Mouse (Mus musculus) testis, postnatal 14 days (tissue): Measurements from ENCODE around the gene Slc1a3.
A peak's percentile ranks its signal among the peaks of the same experiment; 100 is the strongest.

Source experiments
- DNase-seq: peaks from one replicate; pipeline ENCODE4 v3.0.0; 2021; ENCODE audit warnings: low spot score

Slc1a3 gene

DNA sequence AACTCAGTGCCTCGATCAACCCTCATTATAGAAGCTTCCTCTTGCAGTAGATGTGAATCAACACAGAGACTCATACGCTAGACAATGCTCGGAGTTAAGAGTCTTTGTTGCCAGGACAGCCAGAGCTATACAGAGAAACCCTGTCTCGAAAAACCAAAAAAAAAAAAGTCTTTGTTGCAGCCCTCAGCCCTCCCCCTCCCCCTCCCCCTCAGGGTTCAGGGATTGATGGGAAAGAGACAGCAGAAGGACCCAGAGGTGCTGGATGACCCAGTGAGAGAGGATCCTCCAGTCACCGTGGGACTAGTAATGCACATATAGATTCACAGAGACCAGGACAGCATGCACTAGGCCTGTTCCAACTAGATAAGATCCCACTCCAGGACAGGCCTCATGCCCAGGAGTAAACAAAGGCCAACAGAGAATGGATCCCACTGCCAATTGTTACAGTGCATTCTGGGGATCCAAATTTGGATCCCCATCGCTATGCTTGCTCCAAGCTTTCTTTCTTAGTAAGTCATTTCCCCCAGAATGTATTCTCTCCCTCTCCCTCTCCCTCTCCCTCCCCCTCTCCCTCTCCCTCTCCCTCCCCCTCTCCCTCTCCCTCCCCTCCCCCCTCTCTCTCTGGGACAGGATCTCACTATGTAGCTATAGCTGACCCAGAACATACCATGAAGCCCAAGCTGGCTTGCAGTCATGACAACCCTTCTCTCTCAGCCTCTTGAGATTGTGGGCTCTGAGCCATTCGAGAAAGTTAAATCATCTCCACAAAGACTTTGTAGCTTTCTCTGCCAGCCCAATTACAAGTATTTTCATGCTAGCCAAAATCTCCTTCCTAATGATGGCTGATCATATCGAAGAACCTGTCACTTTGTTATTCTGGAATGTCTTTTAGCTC, 52.2 kb downstream of the Slc1a3 start:
- DNase-seq = no peak

DNA sequence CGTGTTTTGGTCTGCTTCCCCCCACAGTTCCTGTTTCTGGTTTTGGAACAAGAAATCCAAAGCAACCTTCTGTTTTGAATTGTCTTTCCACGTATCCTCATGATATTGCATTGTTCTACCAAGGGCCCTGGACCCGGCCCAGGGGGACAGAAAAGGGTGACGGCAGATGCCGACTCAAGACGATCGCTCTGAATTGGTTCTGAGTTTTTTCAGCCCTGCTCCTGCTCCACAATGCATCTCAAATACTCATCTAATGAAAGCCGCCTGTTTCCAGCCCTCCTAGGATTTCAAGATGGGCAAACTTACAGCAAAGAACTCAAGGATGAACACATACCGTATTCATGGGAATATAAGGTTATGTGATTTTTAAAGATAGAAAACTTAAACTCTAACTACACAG, 55.3 kb downstream of the Slc1a3 start:
- DNase-seq = no peak

DNA sequence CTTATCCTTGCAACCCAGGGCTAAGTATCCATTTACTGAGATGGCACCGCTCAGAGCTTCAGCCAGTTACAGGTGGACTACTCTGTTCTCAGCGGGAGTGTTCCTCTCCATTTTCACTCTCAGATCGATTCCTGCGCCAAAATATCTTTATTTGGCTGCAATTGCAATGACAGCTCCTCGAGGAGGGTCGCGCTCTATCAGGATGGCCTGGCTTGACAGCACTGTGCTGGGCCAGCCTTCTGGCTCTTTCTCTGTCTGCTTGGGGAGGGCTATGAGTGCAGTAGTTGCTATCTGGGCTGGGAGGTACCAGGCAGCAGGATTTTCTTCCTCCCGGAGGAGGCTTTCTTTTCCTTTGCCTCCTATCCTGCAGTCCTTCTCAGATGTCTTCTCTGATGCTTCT, 57.9 kb downstream of the Slc1a3 start:
- no peak for DNase-seq

DNA sequence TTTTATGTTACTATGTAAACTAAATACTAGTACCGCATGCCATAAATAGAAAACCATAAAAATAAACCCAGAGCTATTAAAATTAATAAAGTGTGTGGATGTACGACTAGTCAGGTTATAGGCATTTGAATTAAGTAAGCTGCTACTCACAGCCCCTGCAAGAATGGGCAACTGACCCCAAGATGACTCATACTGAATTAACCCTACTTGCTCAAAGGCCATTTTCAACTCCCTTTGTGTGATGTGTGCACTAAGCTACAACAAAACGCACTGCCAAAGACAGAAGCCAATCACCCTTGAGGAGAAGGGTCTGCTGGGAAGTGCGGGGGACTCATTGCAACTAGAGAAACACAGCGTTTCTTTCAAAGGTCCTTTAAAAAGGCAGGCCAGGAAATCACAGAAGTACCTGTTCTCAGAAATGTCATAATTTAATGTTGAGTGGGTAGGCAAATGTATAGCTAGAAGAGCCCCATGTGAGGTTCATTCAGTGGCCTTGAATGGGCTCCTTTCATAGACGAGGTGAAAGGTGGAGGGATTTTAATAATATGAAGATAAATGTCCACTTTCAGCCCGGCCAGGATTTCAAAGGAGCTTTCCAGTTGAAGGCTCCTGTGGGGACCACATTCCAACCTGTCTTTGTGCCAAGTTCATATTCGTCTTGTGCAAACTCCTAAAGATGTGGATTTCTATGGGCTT, 66.4 kb downstream of the Slc1a3 start:
- DNase-seq = no peak

DNA sequence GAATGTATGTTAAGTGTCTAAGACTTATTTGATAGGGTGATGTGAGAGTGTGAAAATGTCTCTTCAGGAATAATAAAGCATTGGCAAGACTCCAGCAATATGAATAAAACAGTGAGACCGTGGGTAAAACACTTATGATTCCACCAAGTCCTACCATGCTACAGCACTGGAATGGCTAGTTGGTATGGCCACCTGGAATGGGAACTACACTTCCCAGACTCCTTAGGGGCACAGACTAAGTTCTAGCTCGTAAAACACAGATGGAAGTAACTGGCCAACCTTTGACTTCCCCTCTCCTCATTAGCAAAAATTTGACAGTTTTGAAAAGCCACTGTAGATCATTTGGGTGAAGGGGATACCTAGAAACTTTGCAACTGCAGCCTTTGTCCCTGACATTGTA, 70.7 kb downstream of the Slc1a3 start:
- DNase-seq = no peak

DNA sequence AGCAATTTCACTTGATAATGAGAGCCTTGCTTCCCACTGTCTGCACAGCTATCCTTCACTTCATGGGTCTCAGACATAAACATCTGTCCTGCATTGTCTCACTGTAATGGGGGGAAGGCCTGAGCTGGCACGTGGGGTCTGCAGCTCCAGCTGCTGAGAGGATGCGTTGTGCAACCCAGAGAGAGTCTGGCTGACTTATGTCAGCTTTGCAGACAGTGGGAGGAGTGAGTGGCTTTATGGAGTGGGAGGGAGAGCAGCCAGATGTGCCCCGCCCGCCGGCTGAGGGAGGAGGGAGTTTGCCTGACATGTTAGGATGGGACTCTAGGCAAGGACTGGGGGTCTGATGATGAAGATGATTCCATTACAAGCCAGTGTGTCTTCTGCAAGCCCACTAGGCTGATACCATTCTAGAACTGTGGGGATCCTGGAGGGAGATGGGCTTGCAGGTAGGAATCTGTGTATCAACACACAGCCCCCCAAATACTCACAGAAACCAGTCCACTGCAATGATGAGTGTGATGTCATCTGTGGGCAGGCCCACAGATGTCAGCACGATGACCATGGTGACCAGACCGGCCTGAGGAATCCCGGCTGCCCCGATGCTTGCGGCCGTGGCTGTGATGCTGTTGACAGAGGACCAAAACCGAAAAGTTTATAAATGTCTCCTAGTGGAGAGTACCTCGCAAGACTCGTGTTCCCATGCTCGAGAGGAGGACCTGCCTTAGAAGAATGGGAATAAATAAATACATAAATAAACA, 71.8 kb downstream of the Slc1a3 start:
- no peak for DNase-seq

DNA sequence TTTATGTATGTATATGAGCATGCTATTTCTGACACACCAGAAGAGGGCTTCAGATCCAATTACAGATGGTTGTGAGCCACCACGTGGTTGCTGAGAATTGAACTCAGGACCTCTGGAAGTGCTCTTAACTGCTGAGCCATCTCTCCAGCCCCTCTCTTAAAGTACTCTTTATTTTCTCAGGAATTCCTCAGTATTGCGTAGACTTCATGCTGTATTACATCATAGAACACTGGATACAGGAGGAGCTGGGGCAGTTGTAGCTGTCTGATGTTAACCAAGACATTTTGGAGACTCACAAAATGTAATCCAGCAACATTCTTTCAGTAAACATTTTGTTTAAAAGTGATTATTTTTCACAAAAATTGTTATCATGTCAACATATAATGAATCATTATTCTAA, 73.3 kb downstream of the Slc1a3 start:
- no peak for DNase-seq

DNA sequence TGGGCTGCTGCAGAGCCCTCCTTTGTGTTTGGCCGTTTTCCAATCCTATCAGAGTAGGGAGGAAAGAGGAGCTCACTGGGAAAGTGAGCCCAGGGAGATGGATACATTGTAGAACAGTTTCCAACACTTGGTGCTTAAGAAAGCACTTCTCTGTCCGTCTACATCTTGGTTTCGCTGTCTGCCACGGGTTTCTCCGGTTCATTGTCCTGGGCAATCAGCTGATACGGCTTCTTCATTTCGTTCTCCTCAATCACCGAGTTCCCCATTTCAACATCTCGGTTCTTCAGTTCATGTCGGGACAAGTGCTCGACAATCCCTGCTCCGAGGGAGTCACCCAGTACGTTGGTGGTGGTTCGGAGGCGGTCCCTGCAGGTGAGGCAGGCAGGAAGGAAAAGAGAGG, 74.6 kb downstream of the Slc1a3 start:
- peak; percentile 57 for DNase-seq

DNA sequence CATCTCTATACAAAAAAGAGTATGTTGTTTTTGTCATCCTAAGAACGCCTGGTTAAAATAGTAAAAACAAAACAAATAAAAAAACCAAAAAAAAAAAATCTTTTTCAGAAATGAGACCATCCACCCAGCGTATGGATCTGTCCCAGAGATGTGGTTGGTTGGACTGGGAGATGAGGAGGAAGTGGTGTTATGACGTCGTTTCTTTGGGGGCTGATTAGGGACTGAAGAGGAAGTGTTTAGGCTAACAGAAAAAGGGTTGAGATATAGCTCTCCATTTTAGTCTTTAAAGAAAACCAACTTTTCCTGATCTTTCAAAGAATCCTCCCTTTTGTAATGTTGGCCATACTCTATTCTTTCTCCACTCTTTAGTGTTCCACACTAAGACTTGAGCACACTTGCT, 75.8 kb downstream of the Slc1a3 start:
- no peak for DNase-seq

DNA sequence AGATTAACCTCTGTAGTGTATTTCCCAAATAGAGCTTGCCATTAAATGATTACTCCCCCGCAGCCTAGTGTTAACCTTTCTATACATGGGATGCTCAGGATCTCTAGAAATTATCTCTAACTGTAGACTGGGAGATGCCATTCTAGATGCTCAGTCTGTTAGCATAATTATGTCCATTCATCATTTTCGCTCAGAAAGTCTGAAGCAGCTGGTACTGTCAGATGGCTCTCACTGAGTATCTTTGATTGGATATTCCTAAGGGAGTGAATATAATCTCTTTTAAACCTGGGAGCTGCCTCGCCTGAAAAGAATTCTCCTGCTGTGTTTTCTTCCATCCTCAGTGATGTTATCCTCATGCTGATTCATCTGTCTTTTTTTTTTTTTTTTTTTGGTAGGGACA, 76.2 kb downstream of the Slc1a3 start:
- no peak for DNase-seq

DNA sequence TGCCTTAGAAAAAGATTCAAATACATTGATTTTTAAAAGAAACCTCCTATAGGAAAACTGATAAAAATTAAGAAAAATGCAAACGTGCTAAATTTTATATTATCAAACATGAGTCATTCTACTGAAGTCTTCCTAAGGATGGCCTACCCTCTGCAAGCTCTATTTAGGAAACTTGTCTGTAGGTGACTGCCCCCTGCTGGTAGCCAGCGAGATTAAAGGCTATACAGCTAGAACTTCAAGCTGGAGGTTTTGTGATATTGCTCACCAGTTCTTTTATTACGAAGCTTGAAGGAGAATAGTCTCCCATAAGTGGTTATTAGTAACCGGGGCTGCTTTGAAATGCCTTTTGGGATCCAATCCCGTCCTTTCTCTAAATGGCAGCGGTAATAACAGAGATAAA, 77.2 kb downstream of the Slc1a3 start:
- DNase-seq = peak; percentile 31

DNA sequence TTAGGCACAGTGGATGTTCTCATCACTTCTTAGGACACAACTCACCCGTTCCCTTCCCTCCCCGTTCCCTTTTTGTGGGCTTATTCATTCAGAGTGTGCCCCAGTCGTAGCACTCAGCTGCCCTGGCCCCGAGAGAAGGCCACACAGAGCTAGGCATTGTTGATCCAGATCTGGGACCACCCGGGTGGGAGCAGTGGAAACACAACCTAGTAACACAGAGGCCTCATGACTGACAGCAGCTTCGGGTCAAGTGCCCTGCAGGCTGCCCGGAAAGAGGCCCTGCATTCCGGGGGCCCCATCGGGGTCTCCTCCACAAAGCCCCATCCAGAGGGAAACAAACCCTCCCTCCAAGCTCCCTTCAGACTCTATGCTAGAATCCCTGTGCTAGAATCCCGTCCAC, 78.2 kb downstream of the Slc1a3 start:
- DNase-seq = no peak

DNA sequence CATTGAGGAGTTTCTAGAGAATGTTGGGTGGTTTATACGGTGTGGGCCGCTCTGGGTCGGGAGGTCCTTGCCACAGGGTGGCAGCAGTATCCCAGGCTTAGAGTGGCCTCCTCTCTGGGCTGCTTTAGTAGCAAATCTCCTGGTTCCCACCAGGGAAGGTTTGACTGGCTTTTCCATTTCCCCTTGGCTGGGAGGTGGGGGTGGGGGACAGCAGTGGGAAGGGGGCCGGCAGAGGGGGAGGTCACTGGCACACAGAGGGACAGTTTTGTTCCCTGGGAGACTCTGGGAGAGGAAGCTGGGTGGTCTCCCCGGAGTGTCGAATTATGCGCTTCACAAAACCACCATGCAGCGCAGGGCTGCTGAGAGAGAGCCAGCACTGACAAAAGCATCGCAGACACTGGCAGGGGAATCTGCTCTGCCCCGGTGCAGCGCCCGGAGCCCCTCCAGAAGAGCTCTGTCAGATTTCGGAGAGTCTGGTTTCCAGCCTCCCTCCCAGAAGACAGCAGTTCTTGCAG, 81.2 kb downstream of the Slc1a3 start:
- peak; percentile 49 for DNase-seq

DNA sequence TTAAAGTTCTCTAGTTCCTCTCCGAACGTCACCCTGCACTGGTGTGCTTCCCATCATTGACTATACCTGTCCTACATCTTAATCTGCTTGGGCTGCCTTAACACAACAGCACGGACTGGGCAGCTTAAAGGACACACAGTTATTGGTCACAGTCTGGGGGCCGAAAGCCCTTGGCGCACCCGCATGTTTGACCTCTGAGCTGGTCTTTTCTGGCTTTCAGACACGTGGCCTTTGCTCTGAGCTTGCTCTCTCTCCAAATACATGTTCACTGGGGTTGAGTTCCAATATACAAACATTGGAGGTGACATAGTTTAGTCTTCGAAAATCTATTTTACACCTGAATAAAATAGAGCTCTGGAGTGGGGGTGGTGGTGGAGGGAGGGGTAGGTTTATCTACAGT, 82.4 kb downstream of the Slc1a3 start:
- no peak for DNase-seq

DNA sequence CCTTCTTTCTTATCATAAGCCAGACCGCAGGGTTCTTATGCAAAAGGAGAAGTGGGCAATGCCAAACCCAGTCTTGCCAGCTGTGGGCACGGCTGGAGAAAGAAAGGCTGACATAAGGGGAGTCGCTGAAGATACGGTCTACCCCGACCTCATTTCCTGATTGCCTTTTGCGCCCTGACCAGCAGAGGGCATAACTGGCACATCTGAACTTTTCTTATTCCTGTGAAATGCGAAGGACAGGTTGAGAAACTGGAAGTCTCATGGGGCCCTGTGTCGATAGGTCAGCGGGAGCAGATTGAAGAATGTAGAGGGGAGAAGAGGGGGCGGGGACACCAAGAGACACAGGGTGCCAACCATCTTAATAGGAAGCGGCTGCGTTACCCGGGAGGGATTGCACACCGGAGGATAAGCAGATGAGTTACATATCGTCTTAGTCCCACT, 83.4 kb downstream of the Slc1a3 start:
- peak; percentile 26 for DNase-seq

DNA sequence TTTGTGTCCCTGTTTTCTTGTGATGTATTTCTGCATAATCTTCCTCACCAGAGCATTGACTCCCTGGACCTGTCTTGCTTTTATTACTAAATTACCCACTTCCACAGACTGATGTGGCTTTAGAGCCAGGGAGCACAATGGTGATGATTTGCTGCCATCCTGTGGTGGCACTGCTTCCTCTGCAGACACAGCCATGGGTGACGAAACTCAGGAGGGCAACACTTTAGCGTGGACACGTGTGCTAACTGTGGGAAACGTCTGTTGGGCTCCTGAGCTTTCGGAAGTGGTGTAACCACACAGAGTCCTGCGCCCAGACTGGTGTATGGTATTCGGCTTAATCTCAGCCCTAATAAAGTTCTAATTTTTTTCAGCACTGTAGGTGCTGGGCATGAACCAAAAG, 85.2 kb downstream of the Slc1a3 start:
- no peak for DNase-seq

DNA sequence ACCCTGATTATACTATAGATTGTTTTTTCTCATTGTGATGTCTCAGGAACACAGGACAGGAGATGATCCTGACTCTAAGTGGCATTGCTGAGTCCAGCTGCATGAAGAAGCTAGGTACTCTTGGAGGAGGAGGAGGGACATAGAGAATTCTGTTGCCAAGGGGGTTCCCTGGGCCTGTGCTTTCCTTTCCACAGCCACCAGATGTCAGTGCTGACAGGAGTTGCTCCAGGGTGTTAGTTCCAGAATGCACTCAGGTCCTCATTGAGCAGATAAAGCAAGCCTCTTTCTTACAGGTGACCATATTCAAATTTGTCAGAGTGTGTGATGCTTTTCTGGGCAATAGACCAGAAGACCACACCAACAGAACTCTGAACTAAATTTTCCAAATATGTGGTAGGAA, 86.7 kb downstream of the Slc1a3 start:
- no peak for DNase-seq

DNA sequence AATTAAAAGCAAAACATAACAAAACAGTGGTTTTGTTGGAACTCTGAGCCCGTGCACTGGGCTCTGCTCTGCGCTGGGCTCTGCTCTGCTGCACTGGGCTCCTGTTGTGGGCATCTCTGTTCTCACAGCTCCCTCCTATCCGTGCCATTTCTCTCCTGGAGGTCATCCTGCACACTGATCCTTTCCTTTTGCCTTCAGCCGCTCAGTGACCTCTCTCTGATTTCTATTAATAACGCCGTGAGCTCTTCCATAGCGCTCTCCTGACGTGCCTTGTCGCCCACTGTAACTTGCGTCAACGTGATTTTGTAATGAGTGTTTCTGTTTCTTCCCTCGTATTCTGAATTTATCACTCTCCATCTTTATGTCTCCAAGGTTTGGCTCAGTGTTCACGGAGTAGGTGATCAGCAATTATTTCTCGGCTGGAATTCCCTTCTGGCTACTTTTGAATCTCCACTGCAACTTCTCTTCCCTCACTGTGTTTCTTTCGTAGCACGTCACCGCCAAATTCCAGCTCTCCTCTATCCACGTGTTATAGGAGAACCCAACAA, 91.0 kb downstream of the Slc1a3 start:
- DNase-seq = no peak

DNA sequence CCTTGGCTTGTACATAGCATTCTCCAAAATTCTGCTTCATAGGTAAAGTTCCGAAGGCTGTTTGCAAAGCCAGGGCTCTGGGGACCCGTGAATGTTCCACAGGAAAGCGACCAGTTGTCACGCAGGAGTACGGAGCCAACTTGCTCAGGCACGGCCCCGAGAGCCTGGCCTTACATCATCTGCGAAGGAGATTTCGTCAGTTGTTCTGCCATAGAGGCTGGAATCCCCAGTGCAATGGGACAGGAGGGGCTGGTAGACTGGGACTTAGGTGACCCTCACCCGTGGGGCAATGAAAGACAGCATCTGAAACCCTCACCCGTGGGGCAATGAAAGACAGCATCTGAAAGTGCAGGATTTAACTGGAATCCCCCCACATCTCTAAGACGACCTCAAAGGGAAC, 94.3 kb downstream of the Slc1a3 start:
- DNase-seq = no peak

DNA sequence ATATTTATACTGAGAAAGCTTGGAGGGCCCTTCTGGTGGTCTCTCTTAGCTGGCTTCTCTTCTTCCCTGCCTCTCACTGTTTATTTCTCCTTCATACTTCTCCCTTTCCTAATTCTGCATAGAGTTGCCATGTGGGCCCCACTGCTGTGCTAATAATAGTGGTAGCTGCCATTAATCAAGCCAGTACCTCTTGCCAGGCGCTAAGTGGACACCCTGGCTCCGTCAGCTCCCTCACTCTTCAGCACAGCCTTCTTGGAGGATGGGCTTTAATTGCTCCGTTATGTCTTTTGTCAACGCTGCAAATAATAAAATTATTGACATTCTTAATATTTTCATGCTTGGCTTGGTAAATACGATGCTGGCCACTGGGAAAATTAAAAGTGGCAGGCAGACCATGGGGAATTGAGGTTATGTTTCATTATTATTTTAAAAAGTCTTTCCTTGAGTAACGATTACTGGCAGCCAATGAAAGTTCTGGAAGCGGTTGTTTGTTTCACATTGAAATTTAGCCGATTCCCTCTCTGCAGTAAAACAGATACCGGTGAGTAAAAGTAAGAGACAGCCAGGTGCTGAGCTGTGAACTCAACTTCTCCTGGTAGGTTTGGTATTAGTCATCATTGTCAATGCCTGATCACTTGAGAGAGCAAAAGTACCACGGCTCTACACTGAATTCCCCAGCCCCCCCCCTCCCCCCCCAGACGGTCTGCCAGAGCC, 94.9 kb downstream of the Slc1a3 start:
- no peak for DNase-seq

DNA sequence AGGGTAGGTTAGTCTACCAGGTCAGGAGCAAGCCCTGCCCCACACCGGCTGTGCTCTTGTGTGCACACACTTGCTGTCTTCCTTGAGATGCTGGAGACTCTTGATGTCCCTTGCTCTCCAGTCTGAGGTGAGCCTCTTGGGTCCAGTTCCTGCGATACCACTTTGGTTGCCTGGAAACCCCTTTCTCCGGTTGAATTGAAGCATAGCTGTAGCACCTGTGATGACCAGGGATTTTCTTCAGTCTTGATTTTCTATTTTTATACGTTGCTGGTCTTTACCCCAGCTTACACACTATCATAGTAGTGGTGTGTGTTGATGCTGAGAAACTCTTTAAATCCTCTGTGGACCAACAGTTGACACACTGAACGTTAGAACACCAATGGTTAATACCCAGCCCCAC, 95.9 kb downstream of the Slc1a3 start:
- no peak for DNase-seq
